Mouse (Mus musculus) neural tube, embryonic 11.5 days (tissue): ENCODE results near the gene Bola3. TPM values are rescaled to one million over a fixed set of nuclear protein-coding genes. Genes with fewer than 3 reads are reported as not detected.

ENCODE experiments used
- ATAC-seq: fragments of 200-750 bp; cut with Nextera tagmentation; 2 replicates; pipeline ENCODE4 v1.8.0; 2017; ENCODE audit warnings: moderate number of reproducible peaks, mild to moderate bottlenecking, moderate TSS enrichment, moderate library complexity; ENCODE audit not compliant: insufficient read depth, low FRiP score, low TSS enrichment
- DNase-seq: peaks from one replicate; pipeline ENCODE4 v3.0.0-alpha.2; 2015; ENCODE audit warnings: low spot score
- H3K27ac ChIP-seq: fragments of 300-500 bp; sonication (generic); 2 replicates; pipeline ENCODE4 v1.5.1; 2014; ENCODE audit warnings: low read depth, mild to moderate bottlenecking, low read length
- H3K27me3 ChIP-seq: fragments of 300-500 bp; sonication (generic); 2 replicates; pipeline ENCODE4 v1.6.1; 2014; ENCODE audit warnings: mild to moderate bottlenecking, low read length, mixed read lengths; ENCODE audit not compliant: control insufficient read depth, insufficient read depth
- H3K36me3 ChIP-seq: fragments of 300-500 bp; sonication (generic); 2 replicates; pipeline ENCODE4 v1.6.1; 2014; ENCODE audit warnings: mild to moderate bottlenecking, low read length, moderate library complexity, mixed read lengths; ENCODE audit not compliant: control insufficient read depth, insufficient read depth
- H3K4me1 ChIP-seq: fragments of 300-500 bp; sonication (generic); 2 replicates; pipeline ENCODE4 v1.6.1; 2014; ENCODE audit warnings: low read length, mixed read lengths; ENCODE audit not compliant: control insufficient read depth, insufficient read depth
- H3K4me2 ChIP-seq: fragments of 300-500 bp; sonication (generic); 2 replicates; pipeline ENCODE4 v1.6.1; 2014; ENCODE audit warnings: low read depth, mild to moderate bottlenecking, moderate library complexity
- H3K4me3 ChIP-seq: fragments of 300-500 bp; sonication (generic); 2 replicates; pipeline ENCODE4 v1.5.1; 2014; ENCODE audit warnings: low read depth, low read length
- H3K9ac ChIP-seq: fragments of 300-500 bp; sonication (generic); 2 replicates; pipeline ENCODE4 v1.6.1; 2014; ENCODE audit warnings: mild to moderate bottlenecking, low read length
- H3K9me3 ChIP-seq: fragments of 300-500 bp; sonication (generic); 2 replicates; pipeline ENCODE4 v1.6.1; 2016; ENCODE audit warnings: low read length; ENCODE audit not compliant: control insufficient read depth
- WGBS: fragments of 180-500 bp; shearing (Covaris S2); extraction: QIAGEN DNeasy Blood & Tissue Kit; methylation state at CpG from one replicate; pipeline ENCODE4 v1.1.7; 2014; 5-methylcytosine and 5-hydroxymethylcytosine counted together
- polyA plus RNA-seq: library from polyadenylated mRNA; unstranded; fragments of >200 nt; fragmentation: Nextera tagmentation; extraction: Ambion mirVana; gene quantifications from 2 replicates; pipeline ENCODE4 v1.2.1, GENCODE M21; 2014

The Bola3 gene
- polyA plus RNA-seq, 1 experiment from 2014 or later, result 115 TPM

- H3K27me3 ChIP-seq, result no peaks in the 10 kb centered on the region
- DNase-seq, result peak; percentile 69
- 0 out of 2 replicates have a peak, but pooled peaks cover 6% of the 10 kb centered on the region for H3K4me1 ChIP-seq
- no peak overlapping the region for H3K27ac ChIP-seq
- H3K9me3 ChIP-seq, result no peaks in the 10 kb centered on the region
- H3K4me2 ChIP-seq, result peak overlapping the region; percentile 76
- H3K4me3 ChIP-seq, result peak overlapping the region; percentile 9; the same call in 1 of the 2 replicates
- H3K9ac ChIP-seq, result 0 out of 2 replicates have a peak overlapping the region, but pooled peaks have one; percentile 3
- WGBS, result 3% methylated on average over 10 of the region's 10 CpGs
- no peak for ATAC-seq
- H3K36me3 ChIP-seq, result peaks cover 6% of the 10 kb centered on the region; the same call in 1 of the 2 replicates
Measured at GRCm38 (mm10) chr6:83316022-83316421, 32.9 kb upstream of the Bola3 start.

GRCm38 (mm10) chr6:83317108-83317741 is 31.7 kb upstream of the Bola3 start:
- Histone ChIP-seq H3K4me3 (peak overlapping the region; percentile 85), H3K9ac (peak overlapping the region; percentile 90), H3K27ac (peak overlapping the region; percentile 60; the same call in 1 of the 2 replicates), H3K9me3 (no peaks in the 10 kb centered on the region), H3K4me1 (0 out of 2 replicates have a peak, but pooled peaks cover 6% of the 10 kb centered on the region), H3K4me2 (peak overlapping the region; percentile 76), H3K36me3 (no peaks in the 10 kb centered on the region), H3K27me3 (no peaks in the 10 kb centered on the region)
- under 1% methylated on average over 52 of the region's 52 CpGs for WGBS
- DNase-seq (peak; percentile 94), ATAC-seq (peak; percentile 98)

GRCm38 (mm10) chr6:83321927-83322326 is 27.0 kb upstream of the Bola3 start:
- H3K27me3 ChIP-seq, result no peaks in the 10 kb centered on the region
- no peak overlapping the region for H3K9ac ChIP-seq
- no peak overlapping the region for H3K27ac ChIP-seq
- DNase-seq, result no peak
- H3K9me3 ChIP-seq, result no peaks in the 10 kb centered on the region
- H3K4me2 ChIP-seq, result no peak overlapping the region
- H3K4me3 ChIP-seq, result no peak overlapping the region
- no peak for ATAC-seq
- H3K4me1 ChIP-seq, result 0 out of 2 replicates have a peak, but pooled peaks cover 7% of the 10 kb centered on the region
- H3K36me3 ChIP-seq, result no peaks in the 10 kb centered on the region
- 56% methylated on average over 1 of the region's 1 CpGs for WGBS

GRCm38 (mm10) chr6:83322794-83323193 is 26.2 kb upstream of the Bola3 start:
- DNase-seq (no peak), ATAC-seq (no peak)
- Histone ChIP-seq H3K9me3 (no peaks in the 10 kb centered on the region), H3K36me3 (no peaks in the 10 kb centered on the region), H3K27me3 (no peaks in the 10 kb centered on the region), H3K4me2 (no peak overlapping the region), H3K9ac (no peak overlapping the region), H3K4me1 (0 out of 2 replicates have a peak, but pooled peaks cover 7% of the 10 kb centered on the region), H3K4me3 (no peak overlapping the region), H3K27ac (no peak overlapping the region)
- 70% methylated on average over 2 of the region's 2 CpGs for WGBS

GRCm38 (mm10) chr6:83323652-83324419 is 25.1 kb upstream of the Bola3 start:
- DNase-seq, result no peak
- Histone ChIP-seq H3K4me3 (no peak overlapping the region), H3K27me3 (no peaks in the 10 kb centered on the region), H3K9me3 (no peaks in the 10 kb centered on the region), H3K27ac (no peak overlapping the region), H3K4me2 (no peak overlapping the region), H3K9ac (no peak overlapping the region), H3K36me3 (no peaks in the 10 kb centered on the region), H3K4me1 (0 out of 2 replicates have a peak, but pooled peaks cover 7% of the 10 kb centered on the region)
- no peak for ATAC-seq
- WGBS, result 73% methylated on average over 8 of the region's 8 CpGs

- 0 out of 2 replicates have a peak, but pooled peaks cover 7% of the 10 kb centered on the region for H3K4me1 ChIP-seq
- peaks cover 5% of the 10 kb centered on the region for H3K36me3 ChIP-seq
- H3K4me2 ChIP-seq, result peak within 1 kb of the TSS; percentile 82
- ATAC-seq (peak; percentile 98), DNase-seq (peak; percentile 93)
- 1% methylated on average over 55 of the region's 65 CpGs for WGBS
- peak within 1 kb of the TSS; percentile 83 for H3K27ac ChIP-seq
- H3K4me3 ChIP-seq, result peak within 1 kb of the TSS; percentile 88
- peak within 1 kb of the TSS; percentile 96 for H3K9ac ChIP-seq
- no peaks in the 10 kb centered on the region for H3K27me3 ChIP-seq
- H3K9me3 ChIP-seq, result no peaks in the 10 kb centered on the region
Measured at GRCm38 (mm10) chr6:83325525-83326393, 23.2 kb upstream of the Bola3 start, which contains the start of the genes Mthfd2 and Mob1a. Gene Mthfd2, minus strand, starts transcription at chr6:83325908. Gene Mob1a, plus strand, starts transcription at chr6:83326016.

- DNase-seq (no peak), ATAC-seq (0 out of 2 replicates have a peak, but pooled peaks have one; percentile 46)
- Histone ChIP-seq H3K9me3 (no peaks in the 10 kb centered on the region), H3K36me3 (peaks cover 8% of the 10 kb centered on the region), H3K27me3 (no peaks in the 10 kb centered on the region), H3K4me3 (peak overlapping the region; percentile 88), H3K9ac (peak overlapping the region; percentile 96), H3K27ac (peak overlapping the region; percentile 83), H3K4me2 (peak overlapping the region; percentile 82), H3K4me1 (0 out of 2 replicates have a peak, but pooled peaks cover 7% of the 10 kb centered on the region)
- WGBS, result 10% methylated on average over 6 of the region's 6 CpGs
Measured at GRCm38 (mm10) chr6:83326394-83326736, 22.6 kb upstream of the Bola3 start.

GRCm38 (mm10) chr6:83326761-83327160 is 22.2 kb upstream of the Bola3 start:
- peaks cover 8% of the 10 kb centered on the region for H3K36me3 ChIP-seq
- H3K9ac ChIP-seq, result no peak overlapping the region; the same call in 1 of the 2 replicates
- H3K4me3 ChIP-seq, result peak overlapping the region; percentile 88
- H3K4me2 ChIP-seq, result peak overlapping the region; percentile 82
- ATAC-seq (no peak), DNase-seq (no peak)
- 73% methylated on average over 6 of the region's 6 CpGs for WGBS
- 0 out of 2 replicates have a peak, but pooled peaks cover 7% of the 10 kb centered on the region for H3K4me1 ChIP-seq
- no peaks in the 10 kb centered on the region for H3K9me3 ChIP-seq
- H3K27me3 ChIP-seq, result no peaks in the 10 kb centered on the region
- H3K27ac ChIP-seq, result no peak overlapping the region
